Mouse (Mus musculus) G1E (cell line): ENCODE results near the gene Rgs2.

Experiments used
- CTCF ChIP-seq: IDR thresholded peaks from 2 replicates; pipeline ENCODE4 v1.5.1; 2012; ENCODE audit warnings: low read depth, low read length, inconsistent platforms, mixed read lengths
- POLR2AphosphoS5 ChIP-seq: IDR thresholded peaks from 2 replicates; pipeline ENCODE4 v1.6.1; 2012; ENCODE audit warnings: low read depth, low read length, inconsistent platforms; ENCODE audit not compliant: insufficient replicate concordance
- TAL1 ChIP-seq: conservative IDR thresholded peaks from 2 replicates; pipeline ENCODE4 v1.6.1; 2012; ENCODE audit warnings: low read depth, low read length, inconsistent platforms, mixed read lengths

- TF ChIP-seq CTCF (no peak), TAL1 (no peak), POLR2AphosphoS5 (no peak)
Observed at GRCm38 (mm10) chr1:143980811-143981210, 23.1 kb downstream of the Rgs2 start.
